Mouse (Mus musculus): ENCODE data around the gene H2al1f.
A peak's percentile ranks its signal among the peaks of the same experiment; 100 is the strongest.
"Not testable (repeated sequence)": the region's sequence is repeated elsewhere in the genome, so short reads cannot be mapped to it uniquely, and the experiment has no call there.

Gene H2al1f

DNA sequence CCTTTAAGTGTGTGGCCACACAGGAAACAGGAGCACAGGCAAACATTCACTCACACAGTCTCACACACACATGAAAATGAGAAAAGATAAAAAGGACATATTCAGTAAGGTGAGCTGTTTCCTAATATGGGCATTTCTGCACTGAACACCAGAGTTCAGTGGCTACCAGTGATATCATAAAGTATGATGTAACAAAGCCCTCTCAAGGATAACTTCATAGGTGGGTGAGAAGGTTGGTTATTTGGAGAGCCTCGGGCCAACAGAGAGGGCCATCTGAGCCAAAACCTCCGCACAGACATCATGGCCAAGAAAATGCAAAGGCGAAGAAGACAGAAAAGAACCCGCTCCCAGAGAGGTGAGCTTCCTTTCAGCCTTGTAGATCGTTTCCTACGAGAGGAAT lies at the start of gene H2al1f:
Gene H2al1f, plus strand, starts transcription at position 301 of the 400 bp plus-strand sequence.
- DNase-seq, result not testable (repeated sequence)

DNA sequence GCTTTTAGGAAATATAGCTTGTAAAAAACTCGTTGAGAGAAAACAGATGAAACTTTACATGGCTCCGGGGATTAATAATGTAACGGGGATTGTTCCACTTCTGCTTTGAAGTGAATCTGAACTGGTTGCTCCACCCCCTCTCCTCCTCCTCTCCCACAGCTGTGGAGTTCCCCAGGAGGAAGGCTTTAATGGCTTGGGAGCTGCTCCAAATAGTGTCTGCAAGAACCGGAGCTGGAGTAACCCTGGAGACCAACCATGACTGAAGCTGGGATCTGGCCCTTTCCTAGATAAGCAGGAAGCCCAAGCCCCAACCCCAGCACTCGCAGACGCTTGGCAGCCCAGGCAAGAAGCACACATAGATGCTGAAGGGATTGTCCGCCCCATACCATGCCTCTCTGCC lies 47.2 kb upstream of the H2al1f start:
- DNase-seq, result peak; percentile 66

GRCm38 (mm10) chrX:11269074-11269473 lies 45.9 kb upstream of the H2al1f start:
- no peak for DNase-seq

DNA sequence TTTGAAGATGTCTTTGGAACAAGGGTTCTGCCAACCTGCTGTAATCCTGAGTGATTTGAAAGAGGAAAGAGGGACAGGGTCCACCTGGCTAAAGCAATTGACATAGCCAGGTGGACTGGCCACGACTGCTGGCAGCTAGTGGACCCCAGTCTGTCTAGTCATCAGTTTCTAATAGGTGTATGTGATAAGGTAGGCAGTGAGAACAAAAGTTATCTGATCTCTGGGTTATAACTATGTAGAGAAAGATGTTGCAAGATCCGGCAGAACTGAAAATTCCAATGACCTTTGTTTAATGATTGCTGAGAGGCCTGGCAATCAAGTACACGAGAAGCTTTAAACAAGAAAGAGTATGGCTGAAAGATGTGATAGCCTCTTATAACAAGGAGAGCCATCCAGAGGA lies 41.8 kb upstream of the H2al1f start:
- DNase-seq, result no peak

- DNase-seq, result peak; percentile 9
Observed at GRCm38 (mm10) chrX:11277083-11277482, 37.9 kb upstream of the H2al1f start.

DNA sequence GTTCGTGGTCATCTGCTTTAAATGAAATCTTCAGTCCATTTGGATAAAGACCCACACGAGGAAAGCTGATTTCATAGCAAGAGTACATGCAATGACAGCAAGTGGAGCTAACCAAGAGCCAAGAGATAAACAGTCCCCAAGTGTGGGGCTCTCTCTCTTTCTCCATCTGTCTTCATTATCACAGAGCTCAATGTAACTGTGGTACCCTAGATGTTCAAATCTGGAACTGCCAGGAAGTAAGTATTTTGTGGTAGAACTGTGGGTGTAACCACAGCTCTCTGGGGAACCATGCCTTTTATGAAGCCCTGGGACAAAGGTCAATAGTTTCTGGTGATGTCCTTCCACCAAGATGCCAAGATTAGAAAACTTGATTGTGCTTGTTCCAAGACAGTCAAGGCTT lies 34.2 kb upstream of the H2al1f start:
- DNase-seq, result no peak

- DNase-seq, result peak; percentile 13
Observed at GRCm38 (mm10) chrX:11288306-11288882, 26.6 kb upstream of the H2al1f start.

DNA sequence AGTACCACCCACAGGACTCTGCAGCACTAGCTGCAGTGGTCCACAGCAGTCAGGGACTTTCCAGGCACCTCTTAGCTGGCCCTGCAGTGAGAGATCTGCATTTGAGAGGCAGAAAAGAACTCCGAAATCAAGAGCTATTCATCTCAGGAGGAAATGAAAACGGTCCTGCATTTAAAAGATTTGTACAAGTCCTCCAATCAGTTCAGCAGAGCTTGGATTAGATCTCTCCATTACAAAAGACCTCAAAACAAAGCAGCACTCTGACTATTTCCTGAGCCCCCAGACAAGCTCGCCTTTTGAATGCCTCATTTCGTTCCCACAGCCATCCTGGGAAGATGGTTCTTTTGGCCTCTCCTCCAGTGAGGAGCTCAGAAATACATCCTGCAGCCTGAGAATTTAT lies 25.7 kb upstream of the H2al1f start:
- no peak for DNase-seq

DNA sequence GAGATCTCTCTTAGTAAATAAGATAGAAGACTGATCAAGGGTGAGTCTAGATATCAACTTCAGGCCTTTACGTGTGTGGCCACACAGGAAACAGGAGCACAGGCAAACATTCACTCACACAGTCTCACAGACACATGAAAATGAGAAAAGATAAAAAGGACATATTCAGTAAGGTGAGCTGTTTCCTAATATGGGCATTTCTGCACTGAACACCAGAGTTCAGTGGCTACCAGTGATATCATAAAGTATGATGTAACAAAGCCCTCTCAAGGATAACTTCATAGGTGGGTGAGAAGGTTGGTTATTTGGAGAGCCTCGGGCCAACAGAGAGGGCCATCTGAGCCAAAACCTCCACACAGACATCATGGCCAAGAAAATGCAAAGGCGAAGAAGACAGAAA lies 16.0 kb upstream of the H2al1f start, which contains the start of gene H2al1a:
Gene H2al1a, plus strand, starts transcription at position 301 of the 400 bp plus-strand sequence.
- DNase-seq, result not testable (repeated sequence)

DNA sequence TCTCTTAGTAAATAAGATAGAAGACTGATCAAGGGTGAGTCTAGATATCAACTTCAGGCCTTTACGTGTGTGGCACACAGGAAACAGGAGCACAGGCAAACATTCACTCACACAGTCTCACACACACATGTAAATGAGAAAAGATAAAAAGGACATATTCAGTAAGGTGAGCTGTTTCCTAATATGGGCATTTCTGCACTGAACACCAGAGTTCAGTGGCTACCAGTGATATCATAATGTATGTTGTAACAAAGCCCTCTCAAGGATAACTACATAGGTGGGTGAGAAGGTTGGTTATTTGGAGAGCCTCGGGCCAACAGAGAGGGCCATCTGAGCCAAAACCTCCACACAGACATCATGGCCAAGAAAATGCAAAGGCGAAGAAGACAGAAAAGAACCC lies 12.8 kb upstream of the H2al1f start, which contains the start of gene H2al1b:
Gene H2al1b, plus strand, starts transcription at position 301 of the 400 bp plus-strand sequence.
- DNase-seq, result not testable (repeated sequence)

DNA sequence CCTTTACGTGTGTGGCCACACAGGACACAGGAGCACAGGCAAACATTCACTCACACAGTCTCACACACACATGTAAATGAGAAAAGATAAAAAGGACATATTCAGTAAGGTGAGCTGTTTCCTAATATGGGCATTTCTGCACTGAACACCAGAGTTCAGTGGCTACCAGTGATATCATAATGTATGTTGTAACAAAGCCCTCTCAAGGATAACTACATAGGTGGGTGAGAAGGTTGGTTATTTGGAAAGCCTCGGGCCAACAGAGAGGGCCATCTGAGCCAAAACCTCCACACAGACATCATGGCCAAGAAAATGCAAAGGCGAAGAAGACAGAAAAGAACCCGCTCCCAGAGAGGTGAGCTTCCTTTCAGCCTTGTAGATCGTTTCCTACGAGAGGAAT lies 9.6 kb upstream of the H2al1f start, which contains the start of gene H2al1c:
Gene H2al1c, plus strand, starts transcription at position 301 of the 400 bp plus-strand sequence.
- DNase-seq, result not testable (repeated sequence)

GRCm38 (mm10) chrX:11308524-11308923 lies 6.4 kb upstream of the H2al1f start, which contains the start of gene H2al1d:
TSS of gene H2al1d (plus strand) at chrX:11308824.
- DNase-seq, result not testable (repeated sequence)

DNA sequence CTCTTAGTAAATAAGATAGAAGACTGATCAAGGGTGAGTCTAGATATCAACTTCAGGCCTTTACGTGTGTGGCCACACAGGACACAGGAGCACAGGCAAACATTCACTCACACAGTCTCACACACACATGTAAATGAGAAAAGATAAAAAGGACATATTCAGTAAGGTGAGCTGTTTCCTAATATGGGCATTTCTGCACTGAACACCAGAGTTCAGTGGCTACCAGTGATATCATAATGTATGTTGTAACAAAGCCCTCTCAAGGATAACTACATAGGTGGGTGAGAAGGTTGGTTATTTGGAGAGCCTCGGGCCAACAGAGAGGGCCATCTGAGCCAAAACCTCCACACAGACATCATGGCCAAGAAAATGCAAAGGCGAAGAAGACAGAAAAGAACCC lies 3.3 kb upstream of the H2al1f start, which contains the start of gene H2al1e:
Gene H2al1e, plus strand, starts transcription at position 301 of the 400 bp plus-strand sequence.
- DNase-seq, result not testable (repeated sequence)

DNA sequence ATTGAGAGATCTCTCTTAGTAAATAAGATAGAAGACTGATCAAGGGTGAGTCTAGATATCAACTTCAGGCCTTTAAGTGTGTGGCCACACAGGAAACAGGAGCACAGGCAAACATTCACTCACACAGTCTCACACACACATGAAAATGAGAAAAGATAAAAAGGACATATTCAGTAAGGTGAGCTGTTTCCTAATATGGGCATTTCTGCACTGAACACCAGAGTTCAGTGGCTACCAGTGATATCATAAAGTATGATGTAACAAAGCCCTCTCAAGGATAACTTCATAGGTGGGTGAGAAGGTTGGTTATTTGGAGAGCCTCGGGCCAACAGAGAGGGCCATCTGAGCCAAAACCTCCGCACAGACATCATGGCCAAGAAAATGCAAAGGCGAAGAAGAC lies 3.0 kb downstream of the H2al1f start, which contains the start of gene H2al1g:
Gene H2al1g, plus strand, starts transcription at position 301 of the 400 bp plus-strand sequence.
- DNase-seq, result not testable (repeated sequence)

DNA sequence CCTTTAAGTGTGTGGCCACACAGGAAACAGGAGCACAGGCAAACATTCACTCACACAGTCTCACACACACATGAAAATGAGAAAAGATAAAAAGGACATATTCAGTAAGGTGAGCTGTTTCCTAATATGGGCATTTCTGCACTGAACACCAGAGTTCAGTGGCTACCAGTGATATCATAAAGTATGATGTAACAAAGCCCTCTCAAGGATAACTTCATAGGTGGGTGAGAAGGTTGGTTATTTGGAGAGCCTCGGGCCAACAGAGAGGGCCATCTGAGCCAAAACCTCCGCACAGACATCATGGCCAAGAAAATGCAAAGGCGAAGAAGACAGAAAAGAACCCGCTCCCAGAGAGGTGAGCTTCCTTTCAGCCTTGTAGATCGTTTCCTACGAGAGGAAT lies 6.2 kb downstream of the H2al1f start, which contains the start of gene H2al1h:
Gene H2al1h, plus strand, starts transcription at position 301 of the 400 bp plus-strand sequence.
- DNase-seq, result not testable (repeated sequence)

DNA sequence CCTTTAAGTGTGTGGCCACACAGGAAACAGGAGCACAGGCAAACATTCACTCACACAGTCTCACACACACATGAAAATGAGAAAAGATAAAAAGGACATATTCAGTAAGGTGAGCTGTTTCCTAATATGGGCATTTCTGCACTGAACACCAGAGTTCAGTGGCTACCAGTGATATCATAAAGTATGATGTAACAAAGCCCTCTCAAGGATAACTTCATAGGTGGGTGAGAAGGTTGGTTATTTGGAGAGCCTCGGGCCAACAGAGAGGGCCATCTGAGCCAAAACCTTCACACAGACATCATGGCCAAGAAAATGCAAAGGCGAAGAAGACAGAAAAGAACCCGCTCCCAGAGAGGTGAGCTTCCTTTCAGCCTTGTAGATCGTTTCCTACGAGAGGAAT lies 9.4 kb downstream of the H2al1f start, which contains the start of gene H2al1i:
Gene H2al1i, plus strand, starts transcription at position 301 of the 400 bp plus-strand sequence.
- DNase-seq, result not testable (repeated sequence)

DNA sequence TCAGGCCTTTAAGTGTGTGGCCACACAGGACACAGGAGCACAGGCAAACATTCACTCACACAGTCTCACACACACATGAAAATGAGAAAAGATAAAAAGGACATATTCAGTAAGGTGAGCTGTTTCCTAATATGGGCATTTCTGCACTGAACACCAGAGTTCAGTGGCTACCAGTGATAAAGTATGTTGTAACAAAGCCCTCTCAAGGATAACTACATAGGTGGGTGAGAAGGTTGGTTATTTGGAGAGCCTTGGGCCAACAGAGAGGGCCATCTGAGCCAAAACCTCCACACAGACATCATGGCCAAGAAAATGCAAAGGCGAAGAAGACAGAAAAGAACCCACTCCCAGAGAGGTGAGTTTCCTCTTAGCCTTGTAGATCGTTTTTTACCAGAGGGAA lies 12.6 kb downstream of the H2al1f start, which contains the start of gene H2al1j:
Gene H2al1j, plus strand, starts transcription at position 301 of the 400 bp plus-strand sequence.
- DNase-seq, result not testable (repeated sequence)

GRCm38 (mm10) chrX:11345762-11346161 lies 30.8 kb downstream of the H2al1f start:
- no peak for DNase-seq

GRCm38 (mm10) chrX:11346756-11347155 lies 31.8 kb downstream of the H2al1f start:
- no peak for DNase-seq

DNA sequence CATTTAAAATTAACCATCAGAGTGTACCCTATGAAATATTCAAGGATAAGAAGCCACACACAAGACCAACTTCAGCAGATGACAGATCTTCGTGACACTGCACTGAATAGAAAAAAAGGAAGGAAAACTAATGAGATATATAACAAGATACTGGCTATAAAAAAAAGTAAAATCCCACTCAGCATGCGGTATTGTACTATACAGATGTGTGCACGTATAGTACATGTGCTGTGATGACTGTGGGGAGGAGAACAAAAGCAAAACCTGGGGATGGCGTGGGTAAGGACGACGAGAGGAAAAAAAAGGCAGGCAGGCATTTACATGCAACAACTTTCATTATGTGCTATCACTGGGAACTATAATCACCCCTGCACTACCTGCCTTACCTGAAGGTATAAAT lies 45.9 kb downstream of the H2al1f start:
- no peak for DNase-seq

GRCm38 (mm10) chrX:11361261-11361660 lies 46.3 kb downstream of the H2al1f start:
- DNase-seq, result no peak

DNA sequence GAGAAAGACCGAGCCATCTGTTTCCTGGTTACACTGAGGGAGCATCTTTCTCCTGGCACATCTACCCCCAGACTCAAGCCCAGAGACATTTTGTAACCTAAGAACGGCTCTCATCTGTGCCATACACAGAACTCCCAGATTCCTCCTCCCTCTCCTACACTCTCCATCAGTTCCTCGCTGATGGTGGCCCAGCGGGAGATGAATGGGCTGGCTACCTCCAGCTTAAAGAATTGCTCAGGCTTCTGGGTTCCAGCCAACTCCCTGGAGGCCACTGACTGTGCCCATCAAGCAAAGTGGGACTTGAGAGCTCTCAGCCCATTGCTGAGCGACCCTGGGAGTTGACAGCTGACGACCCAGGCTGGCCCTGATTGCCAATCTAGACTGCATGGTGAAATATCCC lies 48.9 kb downstream of the H2al1f start:
- no peak for DNase-seq
